Comparison of ENCODE assay signal across 9 mouse cellular contexts in the genomic region with DNA sequence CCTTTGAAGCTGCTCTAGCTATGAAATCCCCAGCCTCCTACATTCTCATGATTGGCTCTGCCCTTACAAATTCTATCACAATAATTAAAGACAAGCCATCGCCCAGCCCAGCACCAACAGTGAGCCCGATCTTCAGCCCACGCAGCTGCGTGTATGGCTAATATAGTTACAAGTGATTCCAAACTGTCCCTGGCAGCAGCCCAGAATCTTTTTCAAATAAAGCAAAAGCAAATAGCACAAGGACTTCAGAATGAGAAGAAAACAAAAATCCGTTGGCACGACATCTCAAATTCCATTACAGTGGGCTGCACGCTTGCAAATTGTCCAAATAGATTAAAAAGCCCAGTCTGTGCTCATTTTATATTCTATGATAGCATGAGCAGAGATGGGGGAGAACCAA. TPM values are rescaled to one million over a fixed set of nuclear protein-coding genes. Genes with fewer than 3 reads are reported as not detected.
A peak's percentile ranks its signal among the peaks of the same experiment; 100 is the strongest.
DNase-seq lines count a peak whose midpoint lies in the region; ATAC-seq lines count a peak whose summit lies in the region.
"Had no signal": no experiment of that assay in that cellular context is flagged by ENCODE, and none has a peak within 500 bp of the region (broad histone marks: within the 10 kb centered on the region; RNA-seq: fewer than 3 reads in every experiment).

No protein-coding gene starts in this region.

- ATAC-seq in forebrain, embryonic 14.5 days, result no peak
- ATAC-seq in forebrain, embryonic 11.5 days (replicated peaks; ENCODE audit: low FRiP score), result no peak
- ATAC-seq in erythroblast, adult 5-6 weeks (replicated peaks; ENCODE audit: low FRiP score, poor library complexity, severe bottlenecking), result no peak

- H3K4me1 ChIP-seq in forebrain, embryonic 14.5 days (ENCODE audit: control insufficient read depth, insufficient read depth, low read length), result peaks cover 3% of the 10 kb centered on the region; the same call in 1 of the 2 replicates
- H3K4me1 ChIP-seq in forebrain, embryonic 11.5 days (replicated peaks; ENCODE audit: control insufficient read depth, insufficient read depth, low read length), result no peaks in the 10 kb centered on the region
- H3K4me1 ChIP-seq: limb, embryonic 12.5 days had no signal

- no peak overlapping the region for H3K27ac ChIP-seq in forebrain, embryonic 14.5 days (ENCODE audit: low read depth, low read length)
- no peak overlapping the region for H3K27ac ChIP-seq in forebrain, embryonic 11.5 days (ENCODE audit: low read depth, low read length)
- H3K27ac ChIP-seq: limb, embryonic 12.5 days had no signal

- H3K9me3 ChIP-seq in forebrain, embryonic 14.5 days (replicated peaks; ENCODE audit: control insufficient read depth, low read length), result no peaks in the 10 kb centered on the region
- no peaks in the 10 kb centered on the region for H3K9me3 ChIP-seq in forebrain, embryonic 11.5 days (ENCODE audit: control insufficient read depth, low read length)
- H3K9me3 ChIP-seq: limb, embryonic 12.5 days had no signal

- no peaks in the 10 kb centered on the region for H3K27me3 ChIP-seq in forebrain, embryonic 14.5 days (replicated peaks; ENCODE audit: control insufficient read depth, insufficient read depth, low read length)
- H3K27me3 ChIP-seq in forebrain, embryonic 11.5 days (ENCODE audit: control insufficient read depth, insufficient read depth, low read length), result no peaks in the 10 kb centered on the region
- H3K27me3 ChIP-seq: limb, embryonic 12.5 days had no signal

- DNase-seq in forebrain, embryonic 14.5 days (ENCODE audit: low spot score), result peak; percentile 73
- DNase-seq in forebrain, embryonic 11.5 days (ENCODE audit: low spot score), result no peak
- DNase-seq in kidney, postnatal 4 days, result peak; percentile 12 to 18
- no peak for DNase-seq in kidney, adult 9 months
- DNase-seq in layer of hippocampus, adult 9-10 months (ENCODE audit: low spot score), result peak; percentile 61
- peak; percentile 21 for DNase-seq in ovary, postnatal 36 days (ENCODE audit: low spot score)
- DNase-seq in cerebellum, adult 9-10 months, result no peak

- no peak overlapping the region for H3K4me2 ChIP-seq in forebrain, embryonic 14.5 days (ENCODE audit: low read length)
- H3K4me2 ChIP-seq in forebrain, embryonic 11.5 days (ENCODE audit: low read depth, low read length, severe bottlenecking), result no peak overlapping the region
- H3K4me2 ChIP-seq: limb, embryonic 12.5 days had no signal

- H3K9ac ChIP-seq in forebrain, embryonic 14.5 days (ENCODE audit: low read length), result no peak overlapping the region
- no peak overlapping the region for H3K9ac ChIP-seq in forebrain, embryonic 11.5 days (ENCODE audit: low read length)
- H3K9ac ChIP-seq: limb, embryonic 12.5 days had no signal

- H3K36me3 ChIP-seq in forebrain, embryonic 14.5 days (ENCODE audit: control insufficient read depth, insufficient read depth, low read length), result no peaks in the 10 kb centered on the region
- H3K36me3 ChIP-seq in forebrain, embryonic 11.5 days (ENCODE audit: control insufficient read depth, insufficient read depth, low read length), result no peaks in the 10 kb centered on the region
- H3K36me3 ChIP-seq: limb, embryonic 12.5 days had no signal

- 40% methylated on average over 7 of the region's 7 CpGs for WGBS in forebrain, embryonic 14.5 days
- 93% methylated on average over 7 of the region's 7 CpGs for WGBS in forebrain, embryonic 11.5 days

- no peak overlapping the region for H3K4me3 ChIP-seq in forebrain, embryonic 14.5 days (ENCODE audit: low read depth, low read length)
- H3K4me3 ChIP-seq in forebrain, embryonic 11.5 days (ENCODE audit: low read depth, low read length), result no peak overlapping the region
- H3K4me3 ChIP-seq: limb, embryonic 12.5 days had no signal

RNA-seq across cellular contexts. Expression of a gene that starts 31.1 kb away (rescaled TPM):
- polyA plus RNA-seq in forebrain, embryonic 14.5 days (2014; fragmentation: Nextera tagmentation; extraction: Ambion mirVana), result 3.6 and 7.2 TPM in 2 replicates
- polyA plus RNA-seq in forebrain, embryonic 11.5 days (2014; fragmentation: Nextera tagmentation; extraction: Ambion mirVana), result 1.1 and 1.6 TPM in 2 replicates
- total RNA-seq in erythroblast, adult 5-6 weeks (2015; ENCODE audit: low replicate concordance), result not detected in 2 replicates
- 0.14 TPM in 1 of 2 replicates, not detected in the other for total RNA-seq in erythroblast, adult 5-6 weeks (2017; ENCODE audit: low replicate concordance)

Comparison
In these comparisons a context has a peak if more than half of its experiments do, and no peak if none do; other contexts are left out.
1. DNase-seq: peak in forebrain, embryonic 14.5 days (single experiment), kidney, postnatal 4 days (2 of 2), layer of hippocampus, adult 9-10 months (single experiment) and ovary, postnatal 36 days (single experiment); none in forebrain, embryonic 11.5 days (single experiment), kidney, adult 9 months (single experiment) and cerebellum, adult 9-10 months (single experiment).